Mouse (Mus musculus) CH12.LX (cell line): ENCODE data around the gene Arg1.

Experiments used
- SMC3 ChIP-seq: IDR thresholded peaks from 2 replicates; pipeline ENCODE4 v1.6.1; 2011; ENCODE audit warnings: low read depth, low read length, improper control_type of control experiment
- ZNF384 ChIP-seq: IDR thresholded peaks from 2 replicates; pipeline ENCODE4 v1.6.1; 2012; ENCODE audit warnings: low read depth, low read length, improper control_type of control experiment, inconsistent platforms

- no peak for TF ChIP-seq ZNF384
- no peak for TF ChIP-seq SMC3
Measured at GRCm38 (mm10) chr10:24926962-24927720, at the start of gene Arg1.
